Mouse (Mus musculus) hindbrain, embryonic 16.5 days (tissue): ENCODE results near the gene Glyr1. TPM values are rescaled to one million over a fixed set of nuclear protein-coding genes. Genes with fewer than 3 reads are reported as not detected.
A peak's percentile ranks its signal among the peaks of the same experiment; 100 is the strongest.

ENCODE experiments used
- ATAC-seq: fragments of 200-750 bp; cut with Nextera tagmentation; 2 replicates; pipeline ENCODE4 v1.8.0; 2017; ENCODE audit warnings: moderate TSS enrichment, moderate library complexity
- H3K27ac ChIP-seq: fragments of 300-500 bp; sonication (generic); 2 replicates; pipeline ENCODE4 v1.5.1; 2014; ENCODE audit warnings: low read depth, mild to moderate bottlenecking, control low read depth, low read length, moderate library complexity
- H3K27me3 ChIP-seq: fragments of 300-500 bp; sonication (generic); replicated peaks from 2 replicates; pipeline ENCODE4 v1.6.1; 2014; ENCODE audit warnings: low read length; ENCODE audit not compliant: control insufficient read depth, insufficient read depth
- H3K36me3 ChIP-seq: fragments of 300-500 bp; sonication (generic); 2 replicates; pipeline ENCODE4 v1.6.1; 2014; ENCODE audit warnings: mild to moderate bottlenecking, low read length, moderate library complexity, mixed read lengths; ENCODE audit not compliant: control insufficient read depth, insufficient read depth
- H3K4me1 ChIP-seq: fragments of 300-500 bp; sonication (generic); 2 replicates; pipeline ENCODE4 v1.6.1; 2014; ENCODE audit warnings: low read depth, low read length; ENCODE audit not compliant: control insufficient read depth, insufficient read depth
- H3K4me2 ChIP-seq: fragments of 300-500 bp; sonication (generic); 2 replicates; pipeline ENCODE4 v1.6.1; 2014; ENCODE audit warnings: mild to moderate bottlenecking, low read length, control low read depth, moderate library complexity
- H3K4me3 ChIP-seq: fragments of 300-500 bp; sonication (generic); 2 replicates; pipeline ENCODE4 v1.5.1; 2014; ENCODE audit warnings: mild to moderate bottlenecking, low read length, control low read depth, moderate library complexity
- H3K9ac ChIP-seq: fragments of 300-500 bp; sonication (generic); 2 replicates; pipeline ENCODE4 v1.6.1; 2014; ENCODE audit warnings: low read depth, mild to moderate bottlenecking, control low read depth, low read length, moderate library complexity
- H3K9me3 ChIP-seq: fragments of 300-500 bp; sonication (generic); 2 replicates; pipeline ENCODE4 v1.6.1; 2014; ENCODE audit warnings: mild to moderate bottlenecking, low read length, moderate library complexity; ENCODE audit not compliant: control insufficient read depth
- WGBS: fragments of 180-500 bp; shearing (Covaris S2); extraction: QIAGEN DNeasy Blood & Tissue Kit; methylation state at CpG from one replicate; pipeline ENCODE4 v1.1.7; 2014; 5-methylcytosine and 5-hydroxymethylcytosine counted together
- polyA plus RNA-seq: library from polyadenylated mRNA; unstranded; fragments of >200 nt; fragmentation: Nextera tagmentation; extraction: Ambion mirVana; gene quantifications from 2 replicates; pipeline ENCODE4 v1.2.1, GENCODE M21; 2015

Glyr1 gene
- polyA plus RNA-seq, 1 experiment from 2014 or later = 171 TPM

DNA sequence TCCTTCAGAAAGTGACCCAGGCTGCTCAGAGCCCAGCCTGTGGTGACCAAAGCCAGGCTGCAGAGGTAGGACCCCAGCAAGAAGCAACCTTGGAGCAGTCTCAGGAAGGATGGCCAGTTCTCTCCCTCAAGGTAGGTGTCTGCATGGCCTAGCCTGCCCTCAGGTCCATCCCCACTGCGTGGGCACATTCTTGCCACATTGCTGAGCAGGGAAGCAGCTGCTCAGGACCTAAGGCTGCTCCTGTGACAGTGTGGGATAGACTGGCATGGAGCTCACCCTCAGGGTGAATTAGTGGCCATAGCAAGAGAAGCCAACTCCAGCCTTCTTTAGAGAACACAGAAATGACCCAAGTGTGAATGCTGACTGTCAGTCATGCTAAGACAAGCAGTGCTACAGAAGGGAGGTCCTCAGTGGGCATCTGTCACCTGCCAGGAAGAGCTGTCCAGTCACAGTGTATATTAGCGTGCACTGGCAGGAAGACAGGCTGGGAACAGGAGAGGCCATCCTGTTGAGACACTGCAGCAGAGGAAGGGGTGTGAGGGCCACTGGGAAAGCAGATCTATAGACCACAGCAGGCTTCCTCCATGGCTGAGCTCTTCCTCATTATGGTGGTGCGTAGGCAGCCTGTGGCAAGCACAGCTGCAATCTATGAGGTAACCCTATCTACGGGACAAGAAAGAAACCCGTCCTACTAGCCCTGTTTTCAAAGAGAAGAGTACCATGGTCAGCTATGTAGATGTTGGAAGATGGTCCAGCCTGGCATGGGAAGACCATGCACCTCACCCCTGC is 80.4 kb downstream of the Glyr1 start:
- H3K9me3 ChIP-seq = no peaks in the 10 kb centered on the region
- no peak overlapping the region for H3K4me2 ChIP-seq
- 84% methylated on average over 5 of the region's 5 CpGs for WGBS
- H3K4me3 ChIP-seq = no peak overlapping the region
- no peak overlapping the region for H3K27ac ChIP-seq
- no peaks in the 10 kb centered on the region for H3K27me3 ChIP-seq
- H3K4me1 ChIP-seq = peaks cover 4% of the 10 kb centered on the region; the same call in 1 of the 2 replicates
- no peak overlapping the region for H3K9ac ChIP-seq
- no peaks in the 10 kb centered on the region for H3K36me3 ChIP-seq
- ATAC-seq = no peak

GRCm38 (mm10) chr16:4968426-4968825 is 81.2 kb downstream of the Glyr1 start:
- Histone ChIP-seq H3K27ac (no peak overlapping the region), H3K27me3 (no peaks in the 10 kb centered on the region), H3K36me3 (no peaks in the 10 kb centered on the region), H3K4me1 (peaks cover 6% of the 10 kb centered on the region), H3K4me3 (no peak overlapping the region), H3K9me3 (no peaks in the 10 kb centered on the region), H3K4me2 (no peak overlapping the region), H3K9ac (no peak overlapping the region)
- WGBS = 83% methylated on average over 3 of the region's 3 CpGs
- ATAC-seq = no peak

DNA sequence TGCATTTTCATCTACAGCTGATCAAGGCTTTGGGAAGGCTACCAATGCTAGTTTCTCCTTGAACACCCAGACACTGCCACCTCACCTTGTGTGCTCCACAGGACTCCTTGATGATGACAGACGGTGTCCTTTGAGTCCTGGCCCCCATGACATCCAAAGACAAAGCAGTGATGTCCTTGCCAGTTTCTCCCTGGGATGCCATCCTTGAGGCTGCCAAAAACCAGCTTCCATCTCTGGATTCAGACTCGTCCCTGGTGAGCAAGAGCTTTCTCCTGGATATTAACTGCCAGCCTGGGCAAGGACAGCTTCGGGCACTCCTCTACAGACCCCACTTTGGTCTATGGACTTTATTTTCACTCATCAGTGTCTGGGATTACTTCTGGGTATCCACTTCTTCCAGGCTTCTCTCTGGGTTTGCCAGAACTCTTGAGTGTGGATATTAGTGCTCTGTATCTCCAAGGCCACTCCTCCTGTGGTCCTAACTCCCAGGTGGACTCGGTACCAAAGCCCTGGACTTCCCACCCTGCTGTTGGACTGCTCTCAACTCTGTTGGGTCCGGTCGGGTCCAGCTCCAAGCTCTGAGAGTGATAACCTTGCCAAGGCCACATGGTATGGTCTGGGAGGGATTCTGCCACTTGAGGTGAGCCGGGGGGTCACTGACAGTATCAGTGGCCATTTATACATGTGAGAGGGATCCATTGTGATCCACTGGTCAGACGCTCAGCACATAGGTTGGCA is 84.1 kb downstream of the Glyr1 start:
- ATAC-seq = no peak
- Histone ChIP-seq H3K4me3 (no peak overlapping the region), H3K4me1 (peaks cover 19% of the 10 kb centered on the region), H3K36me3 (no peaks in the 10 kb centered on the region), H3K9ac (no peak overlapping the region), H3K9me3 (no peaks in the 10 kb centered on the region), H3K27me3 (no peaks in the 10 kb centered on the region), H3K27ac (no peak overlapping the region), H3K4me2 (peak overlapping the region; percentile 81; the same call in 1 of the 2 replicates)
- 86% methylated on average over 8 of the region's 8 CpGs for WGBS

- Histone ChIP-seq H3K9ac (peak overlapping the region; percentile 87), H3K4me1 (peaks cover 19% of the 10 kb centered on the region), H3K27ac (peak overlapping the region; percentile 83), H3K9me3 (no peaks in the 10 kb centered on the region), H3K4me3 (peak overlapping the region; percentile 88), H3K36me3 (no peaks in the 10 kb centered on the region), H3K4me2 (peak overlapping the region; percentile 81), H3K27me3 (no peaks in the 10 kb centered on the region)
- ATAC-seq = no peak
- WGBS = 23% methylated on average over 13 of the region's 13 CpGs
Observed at GRCm38 (mm10) chr16:4964731-4965391, 84.8 kb downstream of the Glyr1 start.

Other genes with a start within 250 kb of the Glyr1 start
- 0.13 and 0.19 TPM in 2 replicates for gene 4930562C15Rik, start 214.4 kb downstream of the Glyr1 start, polyA plus RNA-seq
- gene Ubald1, start 169.5 kb downstream of the Glyr1 start, polyA plus RNA-seq = 55.2 and 73.2 TPM in 2 replicates
- 133 and 140 TPM in 2 replicates for gene Mgrn1, start 163.6 kb downstream of the Glyr1 start, polyA plus RNA-seq
- gene Nudt16l1, start 111.1 kb downstream of the Glyr1 start, polyA plus RNA-seq = 132 and 137 TPM in 2 replicates
- gene Anks3, start 85.7 kb downstream of the Glyr1 start, polyA plus RNA-seq = 68.6 and 71.5 TPM in 2 replicates
- gene Sept12, start 52.0 kb downstream of the Glyr1 start, polyA plus RNA-seq = not detected in 2 replicates
- 4.0 and 4.2 TPM in 2 replicates for gene Smim22, start 42.6 kb downstream of the Glyr1 start, polyA plus RNA-seq
- 152 and 171 TPM in 2 replicates for gene Rogdi, start 36.3 kb downstream of the Glyr1 start, polyA plus RNA-seq
- gene Ubn1, start 194 bp upstream of the Glyr1 start, polyA plus RNA-seq = 9.0 and 10.4 TPM in 2 replicates
- gene Ppl, start 82.6 kb upstream of the Glyr1 start, polyA plus RNA-seq = 0.07 and 0.16 TPM in 2 replicates
- 0.15 and 0.27 TPM in 2 replicates for gene Sec14l5, start 97.2 kb upstream of the Glyr1 start, polyA plus RNA-seq
- gene Nagpa, start 154.1 kb upstream of the Glyr1 start, polyA plus RNA-seq = 11.9 and 14.9 TPM in 2 replicates
- gene AU021092, start 172.4 kb upstream of the Glyr1 start, polyA plus RNA-seq = 15.7 and 16.6 TPM in 2 replicates
- 42.9 and 45.9 TPM in 2 replicates for gene Alg1, start 183.8 kb upstream of the Glyr1 start, polyA plus RNA-seq
- gene Eef2kmt, start 206.1 kb upstream of the Glyr1 start, polyA plus RNA-seq = 9.4 and 9.5 TPM in 2 replicates